Mouse (Mus musculus) c-Kit-positive CD71-negative TER-119-negative erythroid progenitor cells, embryonic 14.5 days (primary cell): ENCODE measurements around the gene Bdh2.
A peak's percentile ranks its signal among the peaks of the same experiment; 100 is the strongest.

ENCODE experiments used
- DNase-seq: peaks from one replicate; pipeline ENCODE4 v3.0.0-alpha.2; 2013; ENCODE audit warnings: low read depth

Bdh2 gene

GRCm38 (mm10) chr3:135280669-135281415 lies at the start of gene Bdh2:
Bdh2 (plus strand) TSS chr3:135281221.
- DNase-seq, result peak; percentile 76

- no peak for DNase-seq
These were observed 49.0 kb upstream of the Bdh2 start for GRCm38 (mm10) chr3:135232058-135232457.

- no peak for DNase-seq
These were observed 48.6 kb upstream of the Bdh2 start for GRCm38 (mm10) chr3:135232462-135232861.

GRCm38 (mm10) chr3:135245733-135246132 lies 35.3 kb upstream of the Bdh2 start:
- DNase-seq, result peak; percentile 22

GRCm38 (mm10) chr3:135246828-135247227 lies 34.2 kb upstream of the Bdh2 start:
- DNase-seq, result no peak

- DNase-seq, result no peak
These were observed 31.9 kb upstream of the Bdh2 start for GRCm38 (mm10) chr3:135249104-135249503.

- no peak for DNase-seq
These were observed 29.2 kb upstream of the Bdh2 start for GRCm38 (mm10) chr3:135251825-135252224.

GRCm38 (mm10) chr3:135254784-135255183 lies 26.2 kb upstream of the Bdh2 start:
- no peak for DNase-seq

GRCm38 (mm10) chr3:135258919-135259318 lies 22.1 kb upstream of the Bdh2 start:
- DNase-seq, result no peak

- DNase-seq, result no peak
These were observed 20.8 kb upstream of the Bdh2 start for GRCm38 (mm10) chr3:135260233-135260632.

GRCm38 (mm10) chr3:135268616-135269015 lies 12.4 kb upstream of the Bdh2 start:
- no peak for DNase-seq

- no peak for DNase-seq
These were observed 11.5 kb upstream of the Bdh2 start for GRCm38 (mm10) chr3:135269391-135269990.

- no peak for DNase-seq
These were observed 8.4 kb upstream of the Bdh2 start for GRCm38 (mm10) chr3:135272627-135273026.

- DNase-seq, result no peak
These were observed 8.0 kb upstream of the Bdh2 start for GRCm38 (mm10) chr3:135273047-135273446.

GRCm38 (mm10) chr3:135280160-135280559 lies 861 bp upstream of the Bdh2 start:
- DNase-seq, result no peak

- DNase-seq, result no peak
These were observed 680 bp downstream of the Bdh2 start for GRCm38 (mm10) chr3:135281701-135282100.

GRCm38 (mm10) chr3:135285256-135285655 lies 4.2 kb downstream of the Bdh2 start:
- no peak for DNase-seq

- no peak for DNase-seq
These were observed 4.8 kb downstream of the Bdh2 start for GRCm38 (mm10) chr3:135285807-135286206.

GRCm38 (mm10) chr3:135288138-135288750 lies 7.2 kb downstream of the Bdh2 start:
- no peak for DNase-seq

GRCm38 (mm10) chr3:135289148-135289547 lies 8.1 kb downstream of the Bdh2 start:
- no peak for DNase-seq

- peak; percentile 34 for DNase-seq
These were observed 9.4 kb downstream of the Bdh2 start for GRCm38 (mm10) chr3:135290249-135290894.

- DNase-seq, result no peak
These were observed 12.7 kb downstream of the Bdh2 start for GRCm38 (mm10) chr3:135293703-135294102.

- DNase-seq, result no peak
These were observed 14.5 kb downstream of the Bdh2 start for GRCm38 (mm10) chr3:135295559-135295958.
